Mouse (Mus musculus): ENCODE results near the gene Slc9b1. TPM values are rescaled to one million over a fixed set of nuclear protein-coding genes. Genes with fewer than 3 reads are reported as not detected.
A peak's percentile ranks its signal among the peaks of the same experiment; 100 is the strongest.

Gene Slc9b1
- total and polyA plus RNA-seq, 2 experiments from 2014 or later = not detected

DNA sequence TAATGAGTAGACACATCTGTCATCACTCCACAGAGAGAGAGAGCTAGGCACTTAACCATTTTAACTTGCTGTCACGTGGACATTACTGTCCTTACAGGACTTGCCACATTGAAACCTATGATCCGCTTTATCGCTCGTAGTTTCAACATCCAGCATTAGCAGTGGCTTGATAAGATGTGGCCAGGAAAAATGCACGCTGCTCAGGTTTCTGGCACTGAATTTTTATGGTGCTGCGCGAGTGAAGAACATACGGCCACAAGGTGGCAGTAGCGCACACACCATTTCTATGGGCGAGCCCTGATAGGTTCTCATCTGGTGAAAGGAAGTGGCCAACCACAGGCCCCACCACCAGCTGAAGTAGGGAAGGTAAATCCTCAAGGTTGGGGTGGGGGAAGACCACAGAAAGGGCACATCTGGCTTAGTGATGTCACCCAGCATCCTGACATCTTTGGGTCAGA lies 54.4 kb downstream of the Slc9b1 start:
- Histone ChIP-seq H3K4me2 (ENCODE audit: low read depth, low read length) (no peak overlapping the region), H3K27ac (no peak overlapping the region), H3K36me3 (ENCODE audit: insufficient read depth, low read length) (no peaks in the 10 kb centered on the region), H3K9me3 (ENCODE audit: low read length) (no peaks in the 10 kb centered on the region), H3K9ac (replicated peaks; ENCODE audit: low read length) (no peak overlapping the region), H3K4me3 (ENCODE audit: low read length) (no peak overlapping the region), H3K4me1 (ENCODE audit: insufficient read depth, low read length) (no peaks in the 10 kb centered on the region), H3K27me3 (ENCODE audit: insufficient read depth, low read length) (no peaks in the 10 kb centered on the region)
- peak; percentile 95 for DNase-seq (ENCODE audit: low spot score)
- peak; percentile 90 for ATAC-seq
- WGBS = 9% methylated on average over 10 of the region's 10 CpGs
- peak; percentile 93 for TF ChIP-seq CTCF (IDR thresholded peaks at IDR 0.05; ENCODE audit: low read depth)

DNA sequence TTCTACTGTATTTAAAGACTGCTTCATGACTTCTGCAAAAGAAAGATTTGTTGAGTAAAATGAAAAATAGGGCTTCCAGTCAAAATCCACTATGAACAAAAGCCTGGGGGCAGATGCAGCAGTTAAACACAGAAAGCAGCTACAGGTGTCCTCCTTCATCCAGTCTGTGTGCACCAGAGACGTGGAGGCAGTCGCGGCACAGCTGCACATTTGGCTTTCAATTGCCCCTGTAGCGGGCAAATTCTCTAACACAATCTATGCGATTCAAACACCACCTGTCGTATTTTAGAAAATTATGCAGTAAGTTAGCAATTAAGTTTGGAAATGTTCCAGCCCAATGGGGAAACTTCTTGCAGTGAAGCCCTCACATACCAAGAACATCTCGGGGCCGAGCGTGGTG lies 55.4 kb downstream of the Slc9b1 start:
- no peak for TF ChIP-seq CTCF (IDR thresholded peaks at IDR 0.05; ENCODE audit: low read depth)
- DNase-seq (ENCODE audit: low spot score) = no peak

DNA sequence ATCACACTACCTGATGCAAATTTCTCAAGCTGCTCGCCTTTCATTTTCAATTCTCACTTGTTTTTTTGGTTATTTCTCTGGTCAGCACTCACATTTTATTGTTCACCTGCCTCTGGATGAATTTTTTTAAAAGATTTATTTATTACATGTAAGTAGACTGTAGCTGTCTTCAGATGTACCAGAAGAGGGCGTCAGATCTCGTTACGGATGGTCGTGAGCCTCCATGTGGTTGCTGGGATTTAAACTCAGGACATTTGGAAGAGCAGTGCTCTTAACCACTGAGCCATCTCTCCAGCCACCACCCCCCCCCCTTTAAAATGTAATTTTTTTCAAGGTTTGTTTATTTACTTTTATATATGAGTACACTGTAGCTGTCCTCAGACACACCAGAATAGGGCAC lies 56.0 kb downstream of the Slc9b1 start:
- WGBS = 71% methylated on average over 5 of the region's 5 CpGs
- Histone ChIP-seq H3K9ac (replicated peaks; ENCODE audit: low read length) (no peak overlapping the region), H3K4me1 (ENCODE audit: insufficient read depth, low read length) (no peaks in the 10 kb centered on the region), H3K4me3 (ENCODE audit: low read length) (no peak overlapping the region), H3K4me2 (ENCODE audit: low read depth, low read length) (no peak overlapping the region), H3K27ac (no peak overlapping the region), H3K9me3 (ENCODE audit: low read length) (no peaks in the 10 kb centered on the region), H3K27me3 (ENCODE audit: insufficient read depth, low read length) (no peaks in the 10 kb centered on the region), H3K36me3 (ENCODE audit: insufficient read depth, low read length) (no peaks in the 10 kb centered on the region)
- ATAC-seq (no peak), DNase-seq (ENCODE audit: low spot score) (no peak)
- TF ChIP-seq CTCF (IDR thresholded peaks at IDR 0.05; ENCODE audit: low read depth) = 0 out of 2 replicates have a peak, but pooled peaks have one; percentile 18

More for the DNA sequence above, 55.4 kb downstream of the Slc9b1 start:
- ATAC-seq = no peak
- Histone ChIP-seq H3K4me3 (ENCODE audit: low read length) (no peak overlapping the region), H3K4me1 (ENCODE audit: insufficient read depth, low read length) (no peaks in the 10 kb centered on the region), H3K27ac (no peak overlapping the region), H3K4me2 (ENCODE audit: low read depth, low read length) (no peak overlapping the region), H3K36me3 (ENCODE audit: insufficient read depth, low read length) (no peaks in the 10 kb centered on the region), H3K9me3 (ENCODE audit: low read length) (no peaks in the 10 kb centered on the region), H3K27me3 (ENCODE audit: insufficient read depth, low read length) (no peaks in the 10 kb centered on the region), H3K9ac (replicated peaks; ENCODE audit: low read length) (no peak overlapping the region)
- WGBS = 76% methylated on average over 9 of the region's 9 CpGs

DNA sequence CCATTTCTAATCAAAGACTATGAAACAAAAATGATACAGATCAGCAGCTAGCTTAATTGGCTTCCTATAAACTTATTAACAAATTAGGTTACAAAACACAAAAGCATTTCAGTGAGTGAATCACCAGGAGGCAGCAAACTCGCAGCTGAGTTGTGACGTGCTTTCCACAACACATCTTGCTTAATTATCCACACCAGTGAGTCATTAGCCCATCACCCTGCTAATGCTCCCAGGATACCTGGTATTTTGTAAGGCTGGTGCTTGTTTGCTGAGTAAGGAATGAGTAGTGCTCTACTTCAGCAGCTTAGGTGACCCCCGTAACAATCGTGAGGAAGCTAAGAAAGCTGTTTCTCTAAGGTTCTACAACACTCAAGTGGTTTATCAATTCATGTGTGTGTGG lies 56.8 kb downstream of the Slc9b1 start:
- no peak for TF ChIP-seq CTCF (IDR thresholded peaks at IDR 0.05; ENCODE audit: low read depth)
- DNase-seq (ENCODE audit: low spot score) (no peak), ATAC-seq (no peak)
- no peak overlapping the region for H3K9ac ChIP-seq (replicated peaks; ENCODE audit: low read length)
- no peaks in the 10 kb centered on the region for H3K27me3 ChIP-seq (ENCODE audit: insufficient read depth, low read length)
- WGBS = 70% methylated on average over 4 of the region's 4 CpGs
- H3K36me3 ChIP-seq (ENCODE audit: insufficient read depth, low read length) = no peaks in the 10 kb centered on the region
- H3K4me1 ChIP-seq (ENCODE audit: insufficient read depth, low read length) = no peaks in the 10 kb centered on the region
- no peak overlapping the region for H3K4me2 ChIP-seq (ENCODE audit: low read depth, low read length)
- H3K9me3 ChIP-seq (ENCODE audit: low read length) = no peaks in the 10 kb centered on the region
- H3K4me3 ChIP-seq (ENCODE audit: low read length) = no peak overlapping the region
- H3K27ac ChIP-seq = no peak overlapping the region

DNA sequence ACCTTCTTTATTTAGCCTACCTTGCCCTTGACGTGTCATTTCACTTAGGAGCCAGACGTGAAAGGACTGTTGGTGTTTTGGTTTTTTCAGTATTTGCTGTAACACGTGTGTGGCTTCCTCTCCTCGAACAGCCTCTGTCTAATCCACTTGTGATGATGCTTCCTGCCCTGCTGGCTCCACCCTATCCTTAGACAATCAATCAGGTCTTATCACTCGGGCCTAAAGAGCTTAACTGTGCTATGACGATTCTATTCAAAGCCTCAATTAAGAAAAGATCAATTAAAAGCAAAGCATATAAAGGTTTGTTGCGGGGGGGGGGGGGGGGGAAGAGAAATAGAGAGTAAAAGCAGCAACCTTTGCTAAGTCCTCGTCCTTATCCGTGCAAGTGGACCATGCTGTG lies 59.5 kb downstream of the Slc9b1 start:
- Histone ChIP-seq H3K4me3 (ENCODE audit: low read length) (no peak overlapping the region), H3K4me1 (ENCODE audit: insufficient read depth, low read length) (no peaks in the 10 kb centered on the region), H3K27ac (no peak overlapping the region), H3K27me3 (ENCODE audit: insufficient read depth, low read length) (no peaks in the 10 kb centered on the region), H3K36me3 (ENCODE audit: insufficient read depth, low read length) (no peaks in the 10 kb centered on the region), H3K9ac (replicated peaks; ENCODE audit: low read length) (no peak overlapping the region), H3K4me2 (ENCODE audit: low read depth, low read length) (no peak overlapping the region), H3K9me3 (ENCODE audit: low read length) (no peaks in the 10 kb centered on the region)
- WGBS = 90% methylated on average over 9 of the region's 9 CpGs
- ATAC-seq = no peak
- DNase-seq (ENCODE audit: low spot score) = no peak
- TF ChIP-seq CTCF (IDR thresholded peaks at IDR 0.05; ENCODE audit: low read depth) = no peak

DNA sequence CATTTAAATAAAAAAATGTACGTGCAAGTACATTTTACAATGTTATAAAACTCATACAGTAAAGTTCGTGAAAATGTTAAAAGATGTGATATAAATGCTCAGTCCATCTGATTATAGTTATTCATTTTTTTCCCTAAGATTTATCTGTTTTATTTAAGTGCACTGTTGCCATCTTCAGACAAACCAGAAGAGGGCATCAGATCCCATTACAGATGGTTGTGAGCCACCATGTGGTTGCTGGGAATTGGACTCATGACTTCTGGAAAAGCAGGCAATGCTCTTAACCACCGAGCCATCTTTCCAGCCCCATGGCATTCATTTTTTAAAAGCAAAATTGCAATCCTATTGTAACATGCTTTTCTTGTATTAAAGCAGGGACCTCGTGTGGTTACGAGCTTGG lies 61.4 kb downstream of the Slc9b1 start:
- Histone ChIP-seq H3K9me3 (ENCODE audit: low read length) (no peaks in the 10 kb centered on the region), H3K27ac (no peak overlapping the region), H3K36me3 (ENCODE audit: insufficient read depth, low read length) (no peaks in the 10 kb centered on the region), H3K27me3 (ENCODE audit: insufficient read depth, low read length) (no peaks in the 10 kb centered on the region), H3K4me2 (ENCODE audit: low read depth, low read length) (no peak overlapping the region), H3K9ac (replicated peaks; ENCODE audit: low read length) (no peak overlapping the region), H3K4me3 (ENCODE audit: low read length) (no peak overlapping the region), H3K4me1 (ENCODE audit: insufficient read depth, low read length) (no peaks in the 10 kb centered on the region)
- DNase-seq (ENCODE audit: low spot score) (no peak), ATAC-seq (no peak)
- WGBS = 97% methylated on average over 5 of the region's 5 CpGs
- 0 out of 2 replicates have a peak, but pooled peaks have one; percentile 11 for TF ChIP-seq CTCF (IDR thresholded peaks at IDR 0.05; ENCODE audit: low read depth)

DNA sequence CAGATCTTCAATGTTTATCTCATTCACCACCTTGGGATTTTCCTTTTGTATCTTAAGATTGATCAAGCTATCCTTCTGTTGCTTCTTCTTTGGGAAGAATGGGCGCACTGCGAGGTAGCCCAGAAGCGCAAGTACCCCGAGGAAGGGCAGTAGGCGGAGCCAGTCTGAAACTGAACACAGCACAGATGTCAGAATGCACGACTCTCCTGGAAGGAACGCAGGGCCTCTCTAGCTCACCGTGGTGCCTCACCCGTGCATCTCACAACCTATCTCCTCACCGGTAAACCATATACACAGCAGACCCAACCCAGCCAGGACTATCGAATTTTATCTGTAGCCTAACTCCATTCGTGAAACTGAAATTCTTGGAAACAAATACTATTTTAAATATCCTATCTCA lies 63.2 kb downstream of the Slc9b1 start:
- H3K27ac ChIP-seq = no peak overlapping the region
- no peaks in the 10 kb centered on the region for H3K4me1 ChIP-seq (ENCODE audit: insufficient read depth, low read length)
- H3K27me3 ChIP-seq (ENCODE audit: insufficient read depth, low read length) = no peaks in the 10 kb centered on the region
- H3K4me3 ChIP-seq (ENCODE audit: low read length) = no peak overlapping the region
- H3K36me3 ChIP-seq (ENCODE audit: insufficient read depth, low read length) = no peaks in the 10 kb centered on the region
- no peak for TF ChIP-seq CTCF (IDR thresholded peaks at IDR 0.05; ENCODE audit: low read depth)
- H3K9me3 ChIP-seq (ENCODE audit: low read length) = no peaks in the 10 kb centered on the region
- DNase-seq (ENCODE audit: low spot score) (no peak), ATAC-seq (no peak)
- 86% methylated on average over 12 of the region's 12 CpGs for WGBS
- H3K4me2 ChIP-seq (ENCODE audit: low read depth, low read length) = no peak overlapping the region
- H3K9ac ChIP-seq (replicated peaks; ENCODE audit: low read length) = no peak overlapping the region

All from hindbrain, postnatal 0 days (tissue).